Mouse (Mus musculus) T-helper 17 cell (primary cell): ENCODE results near the gene Rapgef6.
"Not testable (repeated sequence)": the region's sequence is repeated elsewhere in the genome, so short reads cannot be mapped to it uniquely, and the experiment has no call there.

Experiments used
- in situ Hi-C, 2 experiments: fragments of 300-600 bp; cut with MboI, MseI; formaldehyde crosslinking; loops; 1 replicate in 1 of 2; 2 replicates in 1 of 2; pipeline ENCODE4 v1.15.1; 2025; ENCODE audit warnings: high pct_unique_total_duplicates in 2 of 2

Gene Rapgef6

GRCm38 (mm10) chr11:54574741-54575140 is 52.1 kb downstream of the Rapgef6 start:
- in situ Hi-C loops, result loop anchor here in 1 of 2 experiments (5.0 kb wide), 1 partner anchor 48 kb away; no protein-coding TSS in a partner anchor

- in situ Hi-C loops, result no loop called here
Measured at GRCm38 (mm10) chr11:54592585-54592984, 69.9 kb downstream of the Rapgef6 start.

- in situ Hi-C loops, result no loop called here
Measured at GRCm38 (mm10) chr11:54594049-54594448, 71.4 kb downstream of the Rapgef6 start.

- in situ Hi-C loops, result no loop called here
Measured at GRCm38 (mm10) chr11:54595053-54595452, 72.4 kb downstream of the Rapgef6 start.

- in situ Hi-C loops, result no loop called here
Measured at GRCm38 (mm10) chr11:54595905-54596555, 73.4 kb downstream of the Rapgef6 start.

GRCm38 (mm10) chr11:54597902-54598447 is 75.3 kb downstream of the Rapgef6 start:
- in situ Hi-C loops, result no loop called here

- in situ Hi-C loops, result no loop called here
Measured at GRCm38 (mm10) chr11:54601121-54601520, 78.5 kb downstream of the Rapgef6 start.

- in situ Hi-C loops, result not testable (repeated sequence)
Measured at GRCm38 (mm10) chr11:54602764-54603163, 80.1 kb downstream of the Rapgef6 start.

GRCm38 (mm10) chr11:54604415-54604814 is 81.8 kb downstream of the Rapgef6 start:
- in situ Hi-C loops, result no loop called here

- in situ Hi-C loops, result no loop called here
Measured at GRCm38 (mm10) chr11:54613628-54614027, 91.0 kb downstream of the Rapgef6 start.

- in situ Hi-C loops, result no loop called here
Measured at GRCm38 (mm10) chr11:54614560-54614959, 91.9 kb downstream of the Rapgef6 start.

- in situ Hi-C loops, result no loop called here
Measured at GRCm38 (mm10) chr11:54618841-54619240, 96.2 kb downstream of the Rapgef6 start.

GRCm38 (mm10) chr11:54621725-54622124 is 99.1 kb downstream of the Rapgef6 start:
- in situ Hi-C loops, result loop anchor here in 1 of 2 experiments (5.0 kb wide), 1 partner anchor 49 kb away; no protein-coding TSS in a partner anchor

GRCm38 (mm10) chr11:54626905-54627304 is 104.3 kb downstream of the Rapgef6 start:
- in situ Hi-C loops, result no loop called here

GRCm38 (mm10) chr11:54646420-54646819 is 123.8 kb downstream of the Rapgef6 start:
- in situ Hi-C loops, result no loop called here

GRCm38 (mm10) chr11:54648573-54648972 is 125.9 kb downstream of the Rapgef6 start:
- in situ Hi-C loops, result no loop called here

- in situ Hi-C loops, result no loop called here
Measured at GRCm38 (mm10) chr11:54655420-54655819, 132.8 kb downstream of the Rapgef6 start.

- in situ Hi-C loops, result no loop called here
Measured at GRCm38 (mm10) chr11:54673575-54674298, 151.1 kb downstream of the Rapgef6 start.

GRCm38 (mm10) chr11:54675792-54676489 is 153.3 kb downstream of the Rapgef6 start:
- in situ Hi-C loops, result no loop called here

GRCm38 (mm10) chr11:54679141-54679540 is 156.5 kb downstream of the Rapgef6 start:
- in situ Hi-C loops, result no loop called here

- in situ Hi-C loops, result no loop called here
Measured at GRCm38 (mm10) chr11:54684831-54685230, 162.2 kb downstream of the Rapgef6 start.

- in situ Hi-C loops, result no loop called here
Measured at GRCm38 (mm10) chr11:54690171-54690570, 167.5 kb downstream of the Rapgef6 start.
